Mouse (Mus musculus) spleen, adult 2 months (tissue): ENCODE measurements around the gene Cryab.

Experiments
- CTCF ChIP-seq: fragments of 200-500 bp; IDR thresholded peaks from 2 replicates; pipeline ENCODE4 v1.5.1; 2011; ENCODE audit warnings: mild to moderate bottlenecking, inconsistent platforms; ENCODE audit not compliant: insufficient read depth, insufficient read length, insufficient replicate concordance; ENCODE audit errors: extremely low read depth
- POLR2A ChIP-seq: fragments of 200-500 bp; IDR thresholded peaks from 2 replicates; pipeline ENCODE4 v1.6.1; 2011; ENCODE audit warnings: low read depth, low read length, inconsistent platforms

DNA sequence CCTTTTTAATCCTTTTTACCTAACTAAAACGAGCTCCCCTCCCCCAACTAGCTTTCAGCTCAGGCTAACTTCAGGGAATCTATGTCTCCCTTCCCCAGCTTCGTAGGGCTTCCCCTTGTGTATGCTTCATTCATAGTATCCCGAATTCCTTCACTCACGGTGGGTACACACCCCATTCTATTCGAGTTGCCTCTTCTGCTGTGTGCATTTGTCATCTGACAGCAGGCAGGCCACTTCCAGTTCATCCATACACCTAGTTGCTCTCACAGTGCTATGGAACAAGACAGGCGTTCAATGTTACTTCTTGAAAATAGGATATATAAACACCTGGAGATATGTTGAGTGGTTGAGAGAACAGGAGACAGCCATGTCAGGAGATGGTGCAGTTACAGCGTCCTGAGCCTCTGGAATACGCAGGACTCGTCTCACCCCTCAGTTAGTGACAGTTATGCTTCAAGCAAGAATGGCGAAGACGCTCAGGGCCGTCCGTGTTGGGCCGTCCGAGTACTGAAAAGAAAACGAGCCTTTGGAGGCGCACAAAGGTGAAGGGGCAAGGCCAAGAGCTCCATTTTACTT, 16.5 kb downstream of the Cryab start:
- TF ChIP-seq CTCF, result no peak
- no peak for TF ChIP-seq POLR2A
